Mouse (Mus musculus) lung, postnatal 4 days (tissue): ENCODE measurements around the gene Scaf8.

Source experiments
- DNase-seq, 2 experiments: peaks; one replicate each; pipeline ENCODE4 v3.0.0; 2021

Scaf8 gene

DNA sequence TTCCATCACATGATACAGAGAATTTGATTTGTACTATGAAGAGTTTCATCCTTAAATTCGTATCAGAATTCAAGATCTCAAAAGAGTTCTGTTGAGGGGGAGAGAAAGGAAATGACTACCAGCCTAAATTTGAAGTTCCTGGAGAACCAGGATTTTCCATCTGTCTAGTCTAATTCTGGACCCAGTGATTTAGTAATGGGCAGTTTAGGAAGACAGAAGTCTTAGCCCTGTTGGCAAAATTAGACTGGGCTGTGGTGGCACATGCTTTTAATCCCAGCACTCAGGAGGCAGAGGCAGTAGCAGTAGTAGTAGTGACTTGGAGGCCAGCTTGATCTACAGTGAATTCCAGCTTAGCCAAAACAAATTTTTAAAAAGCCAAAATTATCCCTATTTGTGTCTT is 93.7 kb downstream of the Scaf8 start:
- DNase-seq = no peak

DNA sequence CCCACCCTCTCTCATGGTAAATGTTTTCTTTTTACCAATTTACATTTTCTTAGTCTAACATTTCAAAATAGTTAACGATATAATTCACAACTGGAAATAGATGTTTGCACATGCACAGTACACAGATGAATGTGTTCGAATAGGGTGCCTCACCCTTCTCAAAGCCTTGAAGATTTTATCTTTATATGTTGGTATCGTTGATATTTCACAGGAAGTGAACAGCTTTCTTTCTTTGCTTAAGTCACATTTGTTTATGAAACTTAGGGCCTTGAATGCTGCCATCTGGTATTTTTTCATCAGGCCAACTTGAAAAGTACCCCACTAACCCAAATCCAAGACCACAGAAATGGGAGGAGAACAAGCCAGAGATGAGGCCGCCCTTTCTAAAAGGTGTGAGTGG is 94.8 kb downstream of the Scaf8 start:
- DNase-seq = no peak

- DNase-seq = no peak
Measured at GRCm38 (mm10) chr17:3210134-3210533, 95.4 kb downstream of the Scaf8 start.

DNA sequence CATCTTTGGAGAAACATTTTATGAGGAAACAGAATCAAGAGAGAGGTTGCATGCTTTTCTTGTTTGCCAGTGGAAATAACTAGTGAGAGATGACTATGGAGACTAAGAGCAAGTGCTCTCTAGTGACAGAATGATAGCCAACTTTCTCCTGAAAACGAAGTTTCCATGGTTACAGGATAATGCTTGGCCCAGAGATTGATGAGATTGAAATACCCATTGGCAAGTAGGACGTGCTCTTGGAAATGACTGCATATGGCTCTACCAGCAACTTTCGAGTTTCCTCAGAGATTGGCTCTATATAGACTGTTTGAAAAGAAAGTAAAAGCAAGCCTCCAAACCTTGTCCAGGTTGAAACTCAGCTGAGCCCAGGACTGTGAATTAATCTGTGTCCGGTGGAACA is 97.3 kb downstream of the Scaf8 start:
- no peak for DNase-seq

- no peak for DNase-seq
Measured at GRCm38 (mm10) chr17:3212886-3213285, 98.1 kb downstream of the Scaf8 start.

GRCm38 (mm10) chr17:3214852-3215251 is 100.1 kb downstream of the Scaf8 start:
- DNase-seq = no peak

GRCm38 (mm10) chr17:3217023-3217422 is 102.3 kb downstream of the Scaf8 start:
- DNase-seq = no peak

GRCm38 (mm10) chr17:3218364-3218763 is 103.6 kb downstream of the Scaf8 start:
- no peak for DNase-seq

- no peak for DNase-seq
Measured at GRCm38 (mm10) chr17:3218916-3219315, 104.1 kb downstream of the Scaf8 start.

DNA sequence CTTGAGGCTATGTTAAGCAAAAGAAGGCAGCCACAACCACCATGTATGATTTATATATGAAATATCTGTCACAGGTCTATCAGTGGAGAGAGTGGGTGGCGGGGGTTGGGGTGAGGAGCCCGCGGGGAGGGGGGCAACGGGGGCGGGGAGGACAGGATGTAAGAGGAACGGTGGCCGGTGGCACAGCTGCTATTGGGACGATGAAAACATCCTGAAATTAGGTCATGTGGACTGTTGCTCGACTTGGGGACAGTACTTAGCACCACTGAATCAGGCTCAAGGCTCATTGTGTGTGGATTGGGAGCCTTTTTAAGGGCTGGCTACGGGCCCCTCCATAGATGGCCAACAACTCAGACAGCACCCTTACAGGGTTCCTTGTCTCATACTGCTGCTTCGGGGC is 105.4 kb downstream of the Scaf8 start:
- no peak for DNase-seq

GRCm38 (mm10) chr17:3223071-3223470 is 108.3 kb downstream of the Scaf8 start:
- DNase-seq = no peak

DNA sequence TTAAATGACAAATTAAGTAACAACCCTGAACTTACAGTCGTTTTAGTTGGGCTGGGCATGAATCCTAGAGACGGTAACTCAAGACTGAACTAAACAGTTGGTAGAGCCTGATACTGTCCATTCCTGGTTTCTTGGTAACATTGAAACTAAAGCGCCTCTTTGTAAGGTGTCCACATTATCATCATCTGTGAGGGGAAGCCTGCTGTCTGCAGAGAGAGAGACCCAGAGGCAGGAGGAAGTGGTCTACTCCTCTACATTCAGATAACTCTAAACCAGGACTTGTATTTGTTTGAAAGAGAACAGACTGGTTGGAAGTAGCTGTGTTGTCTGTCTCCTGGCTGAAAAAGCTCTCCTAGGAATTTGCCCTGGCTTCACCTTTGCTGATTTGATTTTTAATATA is 108.9 kb downstream of the Scaf8 start:
- no peak for DNase-seq

- DNase-seq = peak; percentile 75 to 89
Measured at GRCm38 (mm10) chr17:3224383-3225106, 109.8 kb downstream of the Scaf8 start.

GRCm38 (mm10) chr17:3230231-3231000 is 115.6 kb downstream of the Scaf8 start:
- peak; percentile 39 to 63 for DNase-seq

GRCm38 (mm10) chr17:3232626-3233025 is 117.9 kb downstream of the Scaf8 start:
- DNase-seq = no peak

- no peak for DNase-seq
Measured at GRCm38 (mm10) chr17:3243672-3244071, 128.9 kb downstream of the Scaf8 start.

- DNase-seq = no peak
Measured at GRCm38 (mm10) chr17:3244881-3245739, 130.3 kb downstream of the Scaf8 start.

DNA sequence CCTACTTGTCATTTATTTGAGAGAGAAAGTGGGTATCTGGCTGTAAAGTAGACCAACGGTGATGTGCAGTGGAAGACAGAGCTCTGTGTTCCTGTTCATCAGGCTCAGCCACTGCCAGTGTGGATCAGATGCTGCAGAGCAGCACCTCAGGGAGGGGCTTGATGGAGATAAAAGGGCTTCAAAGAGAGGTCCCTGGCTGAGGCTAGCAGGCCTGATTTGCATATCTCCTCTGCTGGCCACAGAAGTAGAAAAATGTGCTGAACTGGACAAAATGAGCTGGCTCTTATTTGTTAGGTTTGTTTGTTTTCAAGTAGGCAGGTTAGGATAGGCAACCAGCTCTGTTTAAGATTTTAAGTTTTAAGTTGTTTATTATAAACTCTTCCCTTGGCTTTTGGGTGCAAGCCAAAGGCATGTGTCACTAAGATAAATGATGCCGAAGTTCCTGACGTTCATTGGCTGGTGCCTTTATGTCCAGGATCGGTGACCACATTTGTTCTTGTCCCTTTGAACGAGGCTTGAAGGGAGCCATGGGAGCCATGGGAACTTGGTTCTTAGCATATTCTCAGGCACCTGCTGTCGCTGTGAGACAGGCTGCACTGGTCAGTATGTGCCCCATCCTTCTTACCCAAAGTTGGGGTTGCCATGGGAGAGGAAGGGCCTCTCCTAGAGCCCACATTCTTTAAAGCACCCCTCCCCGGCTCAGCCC is 132.0 kb downstream of the Scaf8 start:
- peak in 1 of 2 experiments; percentile 11 for DNase-seq
